Mouse (Mus musculus) liver, adult 2 months (tissue): ENCODE measurements around the gene Tradd.

ENCODE experiments used
- CTCF ChIP-seq: fragments of 200-500 bp; IDR thresholded peaks from 2 replicates; pipeline ENCODE4 v1.5.1; 2011; ENCODE audit warnings: low read depth, low read length, control low read depth
- POLR2A ChIP-seq: fragments of 200-500 bp; IDR thresholded peaks from 2 replicates; pipeline ENCODE4 v1.6.1; 2011; ENCODE audit warnings: low read length, control low read depth; ENCODE audit not compliant: insufficient read depth; ENCODE audit errors: extremely low read depth

- no peak for TF ChIP-seq CTCF
- TF ChIP-seq POLR2A, result no peak
Measured at GRCm38 (mm10) chr8:105285514-105285913, 21.1 kb upstream of the Tradd start.
